Mouse (Mus musculus) liver, adult 2 months (tissue): Measurements from ENCODE around the gene Has3. TPM values are rescaled to one million over a fixed set of nuclear protein-coding genes. Genes with fewer than 3 reads are reported as not detected.
A peak's percentile ranks its signal among the peaks of the same experiment; 100 is the strongest.

Experiments used
- DNase-seq: peaks from one replicate; pipeline ENCODE4 v3.0.0-alpha.2; 2011; ENCODE audit warnings: low read depth, low spot score; ENCODE audit errors: extremely low read depth
- H3K27ac ChIP-seq: fragments of 200-500 bp; replicated peaks from 2 replicates; pipeline ENCODE4 v1.5.1; 2012; ENCODE audit warnings: low read depth, mild to moderate bottlenecking, control low read depth, inconsistent platforms, low read length; ENCODE audit not compliant: insufficient read depth
- H3K27me3 ChIP-seq: fragments of 200-500 bp; 2 replicates; pipeline ENCODE4 v1.6.1; 2012; ENCODE audit warnings: mild to moderate bottlenecking, moderate library complexity, low read length, inconsistent platforms; ENCODE audit not compliant: control insufficient read depth, insufficient read depth
- H3K36me3 ChIP-seq: fragments of 200-500 bp; 2 replicates; pipeline ENCODE4 v1.6.1; 2012; ENCODE audit warnings: low read length, inconsistent platforms; ENCODE audit not compliant: control insufficient read depth, insufficient read depth
- H3K4me1 ChIP-seq: fragments of 200-500 bp; 2 replicates; pipeline ENCODE4 v1.6.1; 2011; ENCODE audit warnings: low read length; ENCODE audit not compliant: control insufficient read depth, insufficient read depth
- H3K4me3 ChIP-seq: fragments of 200-500 bp; 2 replicates; pipeline ENCODE4 v1.5.1; 2011; ENCODE audit warnings: low read depth, mild to moderate bottlenecking, control low read depth, low read length, moderate library complexity; ENCODE audit not compliant: insufficient read depth
- H3K79me2 ChIP-seq: fragments of 200-500 bp; 2 replicates; pipeline ENCODE4 v1.6.1; 2012; ENCODE audit warnings: inconsistent platforms, mild to moderate bottlenecking, low read length, moderate library complexity; ENCODE audit not compliant: control insufficient read depth, insufficient read depth
- H3K9ac ChIP-seq: fragments of 200-500 bp; 2 replicates; pipeline ENCODE4 v1.6.1; 2012; ENCODE audit warnings: low read depth, mild to moderate bottlenecking, control low read depth, inconsistent platforms, low read length
- CTCF ChIP-seq: fragments of 200-500 bp; IDR thresholded peaks from 2 replicates; pipeline ENCODE4 v1.5.1; 2011; ENCODE audit warnings: low read depth, low read length, control low read depth
- POLR2A ChIP-seq: fragments of 200-500 bp; IDR thresholded peaks from 2 replicates; pipeline ENCODE4 v1.6.1; 2011; ENCODE audit warnings: low read length, control low read depth; ENCODE audit not compliant: insufficient read depth; ENCODE audit errors: extremely low read depth
- WGBS: fragments of 180-500 bp; shearing (Covaris S2); methylation state at CpG from one replicate; pipeline ENCODE4 v1.1.7; 2018; 5-methylcytosine and 5-hydroxymethylcytosine counted together
- polyA plus RNA-seq: library from polyadenylated mRNA; depleted of rRNA; stranded (reverse); fragments of >200 nt; gene quantifications from 2 replicates; pipeline ENCODE4 v1.2.3, GENCODE M21; 2012; rRNA removed
- total RNA-seq: library from RNA; depleted of rRNA; stranded (reverse); fragments of >200 nt; gene quantifications from 2 replicates; pipeline ENCODE4 v1.2.3, GENCODE M21; 2014; rRNA removed

Gene Has3
- 0.07 TPM in 1 of 2 replicates, not detected in the other for total RNA-seq
- polyA plus RNA-seq: 0.02 TPM in 2 replicates

DNA sequence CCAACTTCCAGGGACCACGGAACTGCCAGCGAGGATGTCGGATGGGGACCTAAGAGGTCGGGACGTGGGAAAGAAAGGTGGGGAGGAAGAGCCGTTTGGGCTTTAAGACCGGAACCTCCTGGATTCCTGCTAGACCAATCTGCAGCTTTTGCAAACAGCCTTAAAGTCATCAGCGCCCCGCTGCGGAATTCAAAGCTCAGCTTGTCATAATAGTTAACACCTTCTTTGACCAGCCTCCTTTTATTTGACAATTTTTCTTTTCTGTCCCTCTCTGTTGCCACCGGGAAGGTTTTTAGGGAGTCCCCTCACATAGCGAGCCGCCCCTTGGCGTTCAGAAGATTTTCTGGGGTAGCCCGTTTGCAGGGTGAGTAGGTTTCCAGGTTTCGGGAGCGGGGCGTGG lies at the start of gene Has3:
Gene Has3 (plus strand): TSS at position 192 of the 400 bp plus-strand sequence.
- DNase-seq: no peak
- Histone ChIP-seq H3K27me3 (peaks cover 12% of the 10 kb centered on the region), H3K27ac (no peak within 1 kb of the TSS), H3K36me3 (no peaks in the 10 kb centered on the region), H3K79me2 (no peaks in the 10 kb centered on the region), H3K4me3 (peak within 1 kb of the TSS; percentile 48; the same call in 1 of the 2 replicates), H3K4me1 (no peaks in the 10 kb centered on the region; the same call in 1 of the 2 replicates), H3K9ac (peak within 1 kb of the TSS; percentile 30; the same call in 1 of the 2 replicates)
- TF ChIP-seq CTCF (no peak), POLR2A (no peak)
- WGBS: 12% methylated on average over 18 of the region's 18 CpGs

- Histone ChIP-seq H3K27me3 (no peaks in the 10 kb centered on the region), H3K9ac (no peak overlapping the region), H3K36me3 (peaks cover 7% of the 10 kb centered on the region; the same call in 1 of the 2 replicates), H3K79me2 (no peaks in the 10 kb centered on the region), H3K27ac (no peak overlapping the region), H3K4me1 (no peaks in the 10 kb centered on the region), H3K4me3 (no peak overlapping the region)
- TF ChIP-seq CTCF (no peak), POLR2A (no peak)
- DNase-seq: peak; percentile 12
- WGBS: 91% methylated on average over 14 of the region's 14 CpGs
Observed at GRCm38 (mm10) chr8:106820553-106821515, 49.2 kb upstream of the Has3 start.

GRCm38 (mm10) chr8:106828921-106829320 lies 41.1 kb upstream of the Has3 start:
- H3K79me2 ChIP-seq: no peaks in the 10 kb centered on the region
- H3K27me3 ChIP-seq: no peaks in the 10 kb centered on the region
- no peak overlapping the region for H3K27ac ChIP-seq
- no peak for DNase-seq
- H3K4me1 ChIP-seq: no peaks in the 10 kb centered on the region
- no peak overlapping the region for H3K4me3 ChIP-seq
- H3K36me3 ChIP-seq: no peaks in the 10 kb centered on the region
- TF ChIP-seq POLR2A: no peak
- TF ChIP-seq CTCF: no peak
- no peak overlapping the region for H3K9ac ChIP-seq
- WGBS: 92% methylated on average over 6 of the region's 6 CpGs

DNA sequence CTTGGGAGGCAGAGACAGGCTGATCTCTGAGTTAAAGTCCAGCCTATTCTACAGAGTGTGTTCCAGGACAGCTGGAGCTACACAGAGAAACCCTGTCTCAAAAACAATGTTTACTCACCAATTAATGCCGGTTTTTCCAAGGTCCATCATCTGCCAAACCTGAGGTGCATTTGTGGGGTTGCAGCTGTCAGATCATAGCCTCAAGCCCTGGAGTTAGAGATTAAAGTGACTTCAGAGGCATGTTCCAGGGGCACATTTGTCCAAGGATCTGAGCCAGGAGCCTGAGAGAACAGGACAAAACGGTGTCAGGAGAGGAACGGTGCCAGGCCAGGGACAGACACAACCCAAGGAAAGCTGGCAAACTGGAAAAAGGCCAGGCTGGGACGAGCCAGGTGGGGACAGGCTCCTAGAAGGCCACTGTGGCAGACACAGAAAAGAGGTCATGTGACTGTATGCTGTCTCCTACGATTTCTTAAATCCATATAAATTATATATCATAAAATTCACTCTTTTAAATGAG lies 40.5 kb upstream of the Has3 start:
- Histone ChIP-seq H3K36me3 (no peaks in the 10 kb centered on the region), H3K27me3 (no peaks in the 10 kb centered on the region), H3K4me1 (no peaks in the 10 kb centered on the region), H3K79me2 (no peaks in the 10 kb centered on the region), H3K9ac (no peak overlapping the region), H3K27ac (no peak overlapping the region), H3K4me3 (no peak overlapping the region)
- no peak for DNase-seq
- TF ChIP-seq POLR2A: no peak
- no peak for TF ChIP-seq CTCF
- WGBS: 79% methylated on average over 5 of the region's 5 CpGs

DNA sequence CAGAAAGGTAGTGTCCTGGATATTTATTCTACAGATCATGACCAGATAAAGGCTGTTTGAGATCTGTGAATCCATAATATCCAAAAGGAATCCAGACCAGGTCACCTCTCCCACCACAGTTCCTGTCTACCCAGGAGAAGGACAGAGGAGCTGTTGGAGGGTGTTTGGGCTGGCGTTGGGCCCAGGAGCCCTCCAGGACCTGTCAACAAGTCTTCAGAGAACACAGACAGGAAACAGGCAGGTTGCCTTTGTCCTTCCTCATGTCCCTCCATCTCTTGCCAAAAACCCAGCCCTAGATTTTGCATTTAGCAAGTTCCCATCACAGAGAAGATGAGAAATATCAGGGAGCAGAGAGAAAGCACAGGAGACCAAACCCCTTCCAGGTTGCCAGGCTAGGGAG lies 35.1 kb upstream of the Has3 start:
- H3K27ac ChIP-seq: no peak overlapping the region
- no peaks in the 10 kb centered on the region for H3K79me2 ChIP-seq
- no peaks in the 10 kb centered on the region for H3K36me3 ChIP-seq
- WGBS: 74% methylated on average over 1 of the region's 1 CpGs
- TF ChIP-seq CTCF (no peak), POLR2A (no peak)
- no peak overlapping the region for H3K4me3 ChIP-seq
- H3K27me3 ChIP-seq: no peaks in the 10 kb centered on the region
- DNase-seq: no peak
- no peak overlapping the region for H3K9ac ChIP-seq
- no peaks in the 10 kb centered on the region; the same call in 1 of the 2 replicates for H3K4me1 ChIP-seq

DNA sequence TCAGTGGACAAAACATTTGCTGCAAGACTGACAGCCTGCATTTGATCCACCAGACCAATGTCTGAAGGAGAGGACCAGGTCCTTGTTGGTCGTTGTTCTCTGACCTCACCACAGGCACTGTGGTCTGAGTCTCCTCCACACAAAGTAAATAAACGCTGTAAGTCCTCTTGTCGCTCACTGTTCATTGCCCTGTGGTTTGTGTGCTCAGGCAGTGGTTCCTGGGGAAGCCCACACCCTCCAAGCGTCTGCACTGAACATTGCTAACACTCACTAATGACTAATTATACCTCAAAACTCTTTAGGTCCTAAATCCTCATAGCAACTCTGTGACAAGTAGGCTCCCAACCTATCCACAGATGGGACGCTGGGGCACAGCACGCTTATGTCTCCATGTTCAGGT lies 33.5 kb upstream of the Has3 start:
- H3K27ac ChIP-seq: no peak overlapping the region
- no peaks in the 10 kb centered on the region for H3K36me3 ChIP-seq
- DNase-seq: no peak
- no peak overlapping the region for H3K9ac ChIP-seq
- no peak for TF ChIP-seq POLR2A
- no peak for TF ChIP-seq CTCF
- no peaks in the 10 kb centered on the region for H3K27me3 ChIP-seq
- no peaks in the 10 kb centered on the region for H3K79me2 ChIP-seq
- H3K4me1 ChIP-seq: no peaks in the 10 kb centered on the region; the same call in 1 of the 2 replicates
- 63% methylated on average over 6 of the region's 6 CpGs for WGBS
- H3K4me3 ChIP-seq: no peak overlapping the region
